Mouse (Mus musculus) heart, adult 2 months (tissue): ENCODE results near the gene Prr15.

Experiments used
- CTCF ChIP-seq: fragments of 200-600 bp; IDR thresholded peaks from 2 replicates; pipeline ENCODE4 v1.8.1; 2022; ENCODE audit warnings: antibody characterized with exemption, mild to moderate bottlenecking, moderate library complexity
- POLR2A ChIP-seq: fragments of 200-500 bp; IDR thresholded peaks from 2 replicates; pipeline ENCODE4 v1.6.1; 2011; ENCODE audit warnings: mild to moderate bottlenecking, low read depth, low read length, control low read depth; ENCODE audit not compliant: insufficient read depth

GRCm38 (mm10) chr6:54371874-54372273 lies 46.2 kb downstream of the Prr15 start:
- TF ChIP-seq CTCF (no peak), POLR2A (no peak)
